Mouse (Mus musculus) liver, adult 2 months (tissue): ENCODE data around the gene Borcs5. TPM values are rescaled to one million over a fixed set of nuclear protein-coding genes. Genes with fewer than 3 reads are reported as not detected.

ENCODE experiments used
- DNase-seq: peaks from one replicate; pipeline ENCODE4 v3.0.0-alpha.2; 2011; ENCODE audit warnings: low read depth, low spot score; ENCODE audit errors: extremely low read depth
- H3K27ac ChIP-seq: fragments of 200-500 bp; replicated peaks from 2 replicates; pipeline ENCODE4 v1.5.1; 2012; ENCODE audit warnings: low read depth, mild to moderate bottlenecking, control low read depth, inconsistent platforms, low read length; ENCODE audit not compliant: insufficient read depth
- H3K27me3 ChIP-seq: fragments of 200-500 bp; 2 replicates; pipeline ENCODE4 v1.6.1; 2012; ENCODE audit warnings: mild to moderate bottlenecking, moderate library complexity, low read length, inconsistent platforms; ENCODE audit not compliant: control insufficient read depth, insufficient read depth
- H3K36me3 ChIP-seq: fragments of 200-500 bp; 2 replicates; pipeline ENCODE4 v1.6.1; 2012; ENCODE audit warnings: low read length, inconsistent platforms; ENCODE audit not compliant: control insufficient read depth, insufficient read depth
- H3K4me1 ChIP-seq: fragments of 200-500 bp; 2 replicates; pipeline ENCODE4 v1.6.1; 2011; ENCODE audit warnings: low read length; ENCODE audit not compliant: control insufficient read depth, insufficient read depth
- H3K4me3 ChIP-seq: fragments of 200-500 bp; 2 replicates; pipeline ENCODE4 v1.5.1; 2011; ENCODE audit warnings: low read depth, mild to moderate bottlenecking, control low read depth, low read length, moderate library complexity; ENCODE audit not compliant: insufficient read depth
- H3K79me2 ChIP-seq: fragments of 200-500 bp; 2 replicates; pipeline ENCODE4 v1.6.1; 2012; ENCODE audit warnings: inconsistent platforms, mild to moderate bottlenecking, low read length, moderate library complexity; ENCODE audit not compliant: control insufficient read depth, insufficient read depth
- H3K9ac ChIP-seq: fragments of 200-500 bp; 2 replicates; pipeline ENCODE4 v1.6.1; 2012; ENCODE audit warnings: low read depth, mild to moderate bottlenecking, control low read depth, inconsistent platforms, low read length
- CTCF ChIP-seq: fragments of 200-500 bp; IDR thresholded peaks from 2 replicates; pipeline ENCODE4 v1.5.1; 2011; ENCODE audit warnings: low read depth, low read length, control low read depth
- POLR2A ChIP-seq: fragments of 200-500 bp; IDR thresholded peaks from 2 replicates; pipeline ENCODE4 v1.6.1; 2011; ENCODE audit warnings: low read length, control low read depth; ENCODE audit not compliant: insufficient read depth; ENCODE audit errors: extremely low read depth
- WGBS: fragments of 180-500 bp; shearing (Covaris S2); methylation state at CpG from one replicate; pipeline ENCODE4 v1.1.7; 2018; 5-methylcytosine and 5-hydroxymethylcytosine counted together
- polyA plus RNA-seq: library from polyadenylated mRNA; depleted of rRNA; stranded (reverse); fragments of >200 nt; gene quantifications from 2 replicates; pipeline ENCODE4 v1.2.3, GENCODE M21; 2012
- total RNA-seq: library from RNA; depleted of rRNA; stranded (reverse); fragments of >200 nt; gene quantifications from 2 replicates; pipeline ENCODE4 v1.2.3, GENCODE M21; 2014

The Borcs5 gene
- total and polyA plus RNA-seq, 2 experiments: 5.7 to 11.5 TPM

GRCm38 (mm10) chr6:134736853-134737252 is 97.5 kb downstream of the Borcs5 start:
- Histone ChIP-seq H3K4me1 (peaks cover 6% of the 10 kb centered on the region), H3K9ac (no peak overlapping the region), H3K27me3 (no peaks in the 10 kb centered on the region), H3K79me2 (peaks cover 10% of the 10 kb centered on the region; the same call in 1 of the 2 replicates), H3K27ac (peak overlapping the region; percentile 24; the same call in 1 of the 2 replicates), H3K4me3 (no peak overlapping the region), H3K36me3 (peaks cover 26% of the 10 kb centered on the region)
- DNase-seq: peak; percentile 98
- TF ChIP-seq CTCF (no peak), POLR2A (no peak)
- WGBS: 17% methylated on average over 3 of the region's 3 CpGs

- no peak for TF ChIP-seq POLR2A
- no peak for TF ChIP-seq CTCF
- Histone ChIP-seq H3K27me3 (no peaks in the 10 kb centered on the region), H3K4me3 (no peak overlapping the region), H3K79me2 (peaks cover 6% of the 10 kb centered on the region; the same call in 1 of the 2 replicates), H3K36me3 (peaks cover 25% of the 10 kb centered on the region), H3K27ac (no peak overlapping the region; the same call in 1 of the 2 replicates), H3K4me1 (peaks cover 2% of the 10 kb centered on the region; the same call in 1 of the 2 replicates), H3K9ac (no peak overlapping the region)
- DNase-seq: peak; percentile 63
Observed at GRCm38 (mm10) chr6:134743568-134743967, 104.3 kb downstream of the Borcs5 start.

GRCm38 (mm10) chr6:134745876-134746275 is 106.6 kb downstream of the Borcs5 start:
- no peaks in the 10 kb centered on the region for H3K27me3 ChIP-seq
- WGBS: 95% methylated on average over 7 of the region's 7 CpGs
- TF ChIP-seq CTCF: no peak
- no peak for TF ChIP-seq POLR2A
- H3K9ac ChIP-seq: no peak overlapping the region
- H3K36me3 ChIP-seq: peaks cover 12% of the 10 kb centered on the region; the same call in 1 of the 2 replicates
- peaks cover 2% of the 10 kb centered on the region; the same call in 1 of the 2 replicates for H3K4me1 ChIP-seq
- H3K27ac ChIP-seq: no peak overlapping the region
- peaks cover 18% of the 10 kb centered on the region for H3K79me2 ChIP-seq
- no peak overlapping the region for H3K4me3 ChIP-seq
- no peak for DNase-seq

GRCm38 (mm10) chr6:134748126-134748525 is 108.8 kb downstream of the Borcs5 start:
- Histone ChIP-seq H3K27me3 (no peaks in the 10 kb centered on the region), H3K4me1 (peaks cover 7% of the 10 kb centered on the region; the same call in 1 of the 2 replicates), H3K9ac (no peak overlapping the region), H3K27ac (no peak overlapping the region), H3K4me3 (no peak overlapping the region), H3K79me2 (peaks cover 14% of the 10 kb centered on the region), H3K36me3 (peaks cover 12% of the 10 kb centered on the region; the same call in 1 of the 2 replicates)
- no peak for DNase-seq
- TF ChIP-seq POLR2A (no peak), CTCF (no peak)
- 91% methylated on average over 3 of the region's 3 CpGs for WGBS

GRCm38 (mm10) chr6:134751087-134751486 is 111.8 kb downstream of the Borcs5 start:
- peak; percentile 91 for DNase-seq
- Histone ChIP-seq H3K27ac (peak overlapping the region; percentile 59), H3K27me3 (no peaks in the 10 kb centered on the region), H3K9ac (no peak overlapping the region), H3K4me3 (no peak overlapping the region), H3K4me1 (peaks cover 7% of the 10 kb centered on the region; the same call in 1 of the 2 replicates), H3K79me2 (peaks cover 14% of the 10 kb centered on the region), H3K36me3 (peaks cover 7% of the 10 kb centered on the region; the same call in 1 of the 2 replicates)
- 55% methylated on average over 4 of the region's 4 CpGs for WGBS
- TF ChIP-seq POLR2A (no peak), CTCF (no peak)
